Mouse (Mus musculus) lung, postnatal 10 days (tissue): ENCODE results near the gene Ulk4.

Experiments
- DNase-seq: peaks from one replicate; pipeline ENCODE4 v3.0.0; 2021

Ulk4 gene

GRCm38 (mm10) chr9:120963720-120964119, 313.3 kb downstream of the Ulk4 start:
- DNase-seq: no peak

GRCm38 (mm10) chr9:120963104-120963503, 313.9 kb downstream of the Ulk4 start:
- peak; percentile 19 for DNase-seq

GRCm38 (mm10) chr9:120961969-120962700, 314.9 kb downstream of the Ulk4 start:
- peak; percentile 81 for DNase-seq

- DNase-seq: no peak
Observed at GRCm38 (mm10) chr9:120961466-120961865, 315.5 kb downstream of the Ulk4 start.

GRCm38 (mm10) chr9:120960611-120961010, 316.4 kb downstream of the Ulk4 start:
- no peak for DNase-seq

GRCm38 (mm10) chr9:120959225-120959624, 317.8 kb downstream of the Ulk4 start:
- no peak for DNase-seq

GRCm38 (mm10) chr9:120958560-120958959, 318.4 kb downstream of the Ulk4 start:
- DNase-seq: no peak

- DNase-seq: no peak
Observed at GRCm38 (mm10) chr9:120958051-120958450, 318.9 kb downstream of the Ulk4 start.

GRCm38 (mm10) chr9:120951947-120952346, 325.1 kb downstream of the Ulk4 start:
- DNase-seq: no peak

GRCm38 (mm10) chr9:120950761-120951160, 326.2 kb downstream of the Ulk4 start:
- no peak for DNase-seq

- DNase-seq: no peak
Observed at GRCm38 (mm10) chr9:120948832-120949231, 328.2 kb downstream of the Ulk4 start.

GRCm38 (mm10) chr9:120946131-120946530, 330.9 kb downstream of the Ulk4 start:
- DNase-seq: no peak

- DNase-seq: no peak
Observed at GRCm38 (mm10) chr9:120944211-120944610, 332.8 kb downstream of the Ulk4 start.

- no peak for DNase-seq
Observed at GRCm38 (mm10) chr9:120943757-120944156, 333.2 kb downstream of the Ulk4 start.

GRCm38 (mm10) chr9:120940858-120941257, 336.1 kb downstream of the Ulk4 start:
- no peak for DNase-seq

- peak; percentile 81 for DNase-seq
Observed at GRCm38 (mm10) chr9:120936351-120936750, 340.6 kb downstream of the Ulk4 start.

- DNase-seq: peak; percentile 11
Observed at GRCm38 (mm10) chr9:120935634-120935922, 341.4 kb downstream of the Ulk4 start.

GRCm38 (mm10) chr9:120934821-120935633, 342.0 kb downstream of the Ulk4 start:
- peak; percentile 14 for DNase-seq

- peak; percentile 66 for DNase-seq
Observed at GRCm38 (mm10) chr9:120933886-120934758, 342.9 kb downstream of the Ulk4 start.

GRCm38 (mm10) chr9:120933587-120933885, 343.5 kb downstream of the Ulk4 start:
- no peak for DNase-seq

- peak; percentile 98 for DNase-seq
Observed at GRCm38 (mm10) chr9:120932797-120933586, 344.0 kb downstream of the Ulk4 start.

- DNase-seq: peak; percentile 14
Observed at GRCm38 (mm10) chr9:120932371-120932770, 344.6 kb downstream of the Ulk4 start.

GRCm38 (mm10) chr9:120930811-120931210, 346.2 kb downstream of the Ulk4 start:
- DNase-seq: peak; percentile 24
